Mouse (Mus musculus) brain, embryonic 14.5 days (tissue): ENCODE results near the gene Higd2a. TPM values are rescaled to one million over a fixed set of nuclear protein-coding genes. Genes with fewer than 3 reads are reported as not detected.

ENCODE experiments used
- DNase-seq: peaks from one replicate; pipeline ENCODE4 v3.0.0-alpha.2; 2011; ENCODE audit warnings: low read depth
- CTCF ChIP-seq: fragments of 200-500 bp; IDR thresholded peaks from 2 replicates; pipeline ENCODE4 v1.5.1; 2012; ENCODE audit warnings: inconsistent platforms, mild to moderate bottlenecking, moderate library complexity, borderline replicate concordance; ENCODE audit not compliant: insufficient read depth, insufficient read length; ENCODE audit errors: extremely low read depth
- POLR2A ChIP-seq: fragments of 200-500 bp; IDR thresholded peaks from 2 replicates; pipeline ENCODE4 v1.6.1; 2012; ENCODE audit warnings: mild to moderate bottlenecking, inconsistent platforms, borderline replicate concordance; ENCODE audit not compliant: poor library complexity, insufficient read depth, insufficient read length, severe bottlenecking; ENCODE audit errors: extremely low read depth
- polyA plus RNA-seq: library from polyadenylated mRNA; depleted of rRNA; stranded (reverse); fragments of >200 nt; gene quantifications from 2 replicates; pipeline ENCODE4 v1.2.3, GENCODE M21; 2012

The Higd2a gene
- polyA plus RNA-seq, 1 experiment, result 140 TPM

GRCm38 (mm10) chr13:54565594-54566345 is 24.2 kb upstream of the Higd2a start:
- DNase-seq, result peak; percentile 68
- TF ChIP-seq POLR2A (no peak), CTCF (peak; percentile 56)

- no peak for TF ChIP-seq POLR2A
- TF ChIP-seq CTCF, result no peak
- DNase-seq, result no peak
These were observed 21.6 kb upstream of the Higd2a start for GRCm38 (mm10) chr13:54568380-54568779.

- no peak for DNase-seq
- TF ChIP-seq CTCF (no peak), POLR2A (no peak)
These were observed 20.7 kb upstream of the Higd2a start for GRCm38 (mm10) chr13:54569282-54569681.

GRCm38 (mm10) chr13:54570736-54571135 is 19.3 kb upstream of the Higd2a start:
- DNase-seq, result no peak
- TF ChIP-seq CTCF (no peak), POLR2A (no peak)

- TF ChIP-seq POLR2A (no peak), CTCF (no peak)
- peak; percentile 72 for DNase-seq
These were observed 18.4 kb upstream of the Higd2a start for GRCm38 (mm10) chr13:54571637-54572036.

- TF ChIP-seq POLR2A (no peak), CTCF (no peak)
- no peak for DNase-seq
These were observed 17.4 kb upstream of the Higd2a start for GRCm38 (mm10) chr13:54572621-54573020.

GRCm38 (mm10) chr13:54574854-54575481 is 15.0 kb upstream of the Higd2a start, which contains the start of gene Arl10:
Arl10 (plus strand) TSS chr13:54575015.
- TF ChIP-seq CTCF, result no peak
- TF ChIP-seq POLR2A, result peak; percentile 48; the same call in 1 of the 2 replicates
- peak; percentile 90 for DNase-seq

- DNase-seq, result peak; percentile 22
- TF ChIP-seq POLR2A (no peak), CTCF (no peak)
These were observed 14.5 kb upstream of the Higd2a start for GRCm38 (mm10) chr13:54575489-54575888.

- TF ChIP-seq POLR2A (no peak), CTCF (no peak)
- DNase-seq, result peak; percentile 19
These were observed 12.1 kb upstream of the Higd2a start for GRCm38 (mm10) chr13:54577652-54578507.

- TF ChIP-seq CTCF (no peak), POLR2A (no peak)
- DNase-seq, result no peak
These were observed 8.6 kb upstream of the Higd2a start for GRCm38 (mm10) chr13:54581385-54581784.

GRCm38 (mm10) chr13:54582126-54582525 is 7.9 kb upstream of the Higd2a start:
- no peak for TF ChIP-seq POLR2A
- TF ChIP-seq CTCF, result no peak
- DNase-seq, result peak; percentile 59
